Mouse (Mus musculus) spleen, adult 2 months (tissue): Measurements from ENCODE around the gene Nup155. TPM values are rescaled to one million over a fixed set of nuclear protein-coding genes. Genes with fewer than 3 reads are reported as not detected.
A peak's percentile ranks its signal among the peaks of the same experiment; 100 is the strongest.
"Not testable (repeated sequence)": the region's sequence is repeated elsewhere in the genome, so short reads cannot be mapped to it uniquely, and the experiment has no call there.

ENCODE experiments used
- DNase-seq, 2 experiments: peaks; one replicate each; pipeline versions ENCODE4 v3.0.0 to v3.0.0-alpha.2; 2012 to 2021; ENCODE audit warnings: low spot score in 2 of 2, low read depth in 1 of 2
- H3K27ac ChIP-seq: fragments of 200-500 bp; 2 replicates; pipeline ENCODE4 v1.5.1; 2012; ENCODE audit warnings: low read length, inconsistent platforms; ENCODE audit not compliant: insufficient read depth
- H3K27me3 ChIP-seq: fragments of 200-500 bp; 2 replicates; pipeline ENCODE4 v1.6.1; 2012; ENCODE audit warnings: mild to moderate bottlenecking, moderate library complexity, low read length, inconsistent platforms; ENCODE audit not compliant: control insufficient read depth, insufficient read depth
- H3K36me3 ChIP-seq: fragments of 200-500 bp; 2 replicates; pipeline ENCODE4 v1.6.1; 2012; ENCODE audit warnings: mild to moderate bottlenecking, low read length, inconsistent platforms; ENCODE audit not compliant: control insufficient read depth, insufficient read depth
- H3K4me1 ChIP-seq: fragments of 200-500 bp; 2 replicates; pipeline ENCODE4 v1.6.1; 2011; ENCODE audit warnings: inconsistent platforms; ENCODE audit not compliant: control insufficient read depth, insufficient read depth, insufficient read length
- H3K4me3 ChIP-seq: fragments of 200-500 bp; 2 replicates; pipeline ENCODE4 v1.5.1; 2011; ENCODE audit warnings: mild to moderate bottlenecking, inconsistent platforms; ENCODE audit not compliant: insufficient read depth, insufficient read length; ENCODE audit errors: extremely low read depth
- CTCF ChIP-seq: fragments of 200-500 bp; IDR thresholded peaks from 2 replicates; pipeline ENCODE4 v1.5.1; 2011; ENCODE audit warnings: mild to moderate bottlenecking, inconsistent platforms; ENCODE audit not compliant: insufficient read depth, insufficient read length, insufficient replicate concordance; ENCODE audit errors: extremely low read depth
- POLR2A ChIP-seq: fragments of 200-500 bp; IDR thresholded peaks from 2 replicates; pipeline ENCODE4 v1.6.1; 2011; ENCODE audit warnings: low read depth, low read length, inconsistent platforms
- WGBS: fragments of 180-500 bp; shearing (Covaris S2); methylation state at CpG from one replicate; pipeline ENCODE4 v1.1.7; 2018; 5-methylcytosine and 5-hydroxymethylcytosine counted together
- polyA plus RNA-seq: library from polyadenylated mRNA; depleted of rRNA; stranded (reverse); fragments of >200 nt; gene quantifications from 2 replicates; pipeline ENCODE4 v1.2.3, GENCODE M21; 2012; rRNA removed

The Nup155 gene
- 5.8 and 5.9 TPM in 2 replicates for polyA plus RNA-seq

DNA sequence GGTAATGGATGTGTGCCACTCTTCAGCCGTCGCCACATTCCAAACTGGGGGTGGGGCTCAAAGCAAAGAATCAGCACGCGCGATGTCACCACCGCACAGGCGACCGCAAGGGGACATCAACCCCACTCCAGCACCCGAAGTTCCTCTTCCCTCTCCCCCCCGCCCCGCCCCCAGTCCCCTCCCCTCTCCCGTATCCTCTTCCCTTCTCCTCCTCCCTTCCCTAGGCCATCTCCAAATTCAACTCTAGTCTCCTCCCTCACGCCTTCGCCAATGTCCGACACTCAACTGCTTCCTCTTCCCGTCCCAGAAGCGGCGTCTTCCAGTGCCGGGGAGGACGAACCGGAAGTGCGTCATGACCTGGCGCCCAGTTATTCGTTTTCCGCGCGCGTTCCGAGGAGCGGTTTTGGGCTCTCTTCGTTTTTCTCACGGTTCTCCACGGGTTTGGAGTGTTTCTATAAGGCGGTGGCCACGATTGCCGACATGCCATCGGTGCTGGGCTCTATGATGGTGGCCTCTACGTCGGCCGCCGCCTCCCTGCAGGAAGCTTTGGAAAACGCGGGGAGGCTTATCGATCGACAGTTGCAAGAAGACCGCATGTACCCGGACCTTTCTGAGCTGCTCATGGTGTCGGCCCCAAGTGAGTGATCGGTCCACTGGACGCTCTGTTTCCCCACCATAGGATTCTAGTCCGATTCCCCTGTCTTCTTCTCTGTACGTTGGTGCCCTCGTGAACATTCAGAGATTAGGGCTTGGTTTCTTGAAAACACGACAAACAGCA lies at the start of gene Nup155:
Gene Nup155 (plus strand): TSS at position 308 of the 778 bp plus-strand sequence.
- 1% methylated on average over 52 of the region's 54 CpGs for WGBS
- no peaks in the 10 kb centered on the region for H3K27me3 ChIP-seq
- H3K4me3 ChIP-seq = peak within 1 kb of the TSS; percentile 88
- TF ChIP-seq POLR2A = no peak; the same call in 1 of the 2 replicates
- TF ChIP-seq CTCF = no peak
- peaks cover 5% of the 10 kb centered on the region for H3K36me3 ChIP-seq
- DNase-seq = peak; percentile 82 to 84
- peak within 1 kb of the TSS; percentile 42; the same call in 1 of the 2 replicates for H3K27ac ChIP-seq
- H3K4me1 ChIP-seq = peaks cover 3% of the 10 kb centered on the region; the same call in 1 of the 2 replicates

- Histone ChIP-seq H3K4me1 (no peaks in the 10 kb centered on the region), H3K27ac (no peak overlapping the region), H3K36me3 (peaks cover 2% of the 10 kb centered on the region; the same call in 1 of the 2 replicates), H3K4me3 (no peak overlapping the region), H3K27me3 (no peaks in the 10 kb centered on the region)
- DNase-seq = no peak
- TF ChIP-seq CTCF = no peak
- 73% methylated on average over 6 of the region's 6 CpGs for WGBS
Observed at GRCm38 (mm10) chr15:8065221-8065620, 43.9 kb upstream of the Nup155 start.

DNA sequence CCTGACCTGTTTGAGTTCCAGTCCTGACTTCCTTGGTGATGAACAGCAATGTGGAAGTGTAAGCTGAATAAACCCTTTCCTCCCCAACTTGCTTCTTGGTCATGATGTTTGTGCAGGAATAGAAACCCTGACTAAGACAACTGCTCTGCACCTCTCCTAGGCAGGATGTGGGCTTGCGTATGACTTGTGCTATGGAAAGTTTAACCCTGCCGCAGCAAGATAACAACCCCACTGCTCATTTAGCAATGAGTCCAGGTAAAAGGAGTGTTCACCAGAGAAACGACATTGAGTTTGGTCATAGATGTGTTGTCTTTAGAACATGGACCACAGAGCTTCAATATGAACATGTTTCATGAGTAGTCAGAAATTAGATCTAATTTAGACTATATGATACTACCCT lies 35.9 kb upstream of the Nup155 start:
- 91% methylated on average over 3 of the region's 3 CpGs for WGBS
- H3K4me3 ChIP-seq, H3K36me3 ChIP-seq, H3K27me3 ChIP-seq, H3K27ac ChIP-seq, DNase-seq, H3K4me1 ChIP-seq: not testable (repeated sequence)

DNA sequence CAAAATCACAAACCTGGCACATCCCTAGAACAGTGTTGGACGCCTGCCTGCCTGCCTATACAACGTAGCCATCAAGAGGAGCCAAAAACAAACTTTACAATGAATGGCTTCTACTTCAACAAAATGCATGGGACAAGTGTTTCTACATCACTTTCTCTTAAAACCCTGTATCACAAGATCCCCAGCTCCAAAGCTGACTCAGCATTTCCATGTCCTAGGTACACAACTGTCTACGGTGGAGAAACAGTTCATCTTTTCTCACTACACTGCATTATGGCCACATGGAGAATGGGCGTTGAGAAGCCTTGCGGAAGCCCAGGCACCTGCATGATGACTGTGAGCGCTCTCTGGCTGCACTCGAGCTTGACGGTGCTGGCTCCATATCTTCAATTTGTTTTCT lies 26.9 kb upstream of the Nup155 start:
- WGBS = 94% methylated on average over 8 of the region's 8 CpGs
- TF ChIP-seq POLR2A = no peak
- TF ChIP-seq CTCF = no peak

GRCm38 (mm10) chr15:8087293-8087692 lies 21.8 kb upstream of the Nup155 start:
- no peak overlapping the region for H3K4me3 ChIP-seq
- 95% methylated on average over 4 of the region's 4 CpGs for WGBS
- no peak for TF ChIP-seq POLR2A
- no peak for TF ChIP-seq CTCF

More for the DNA sequence above, 26.9 kb upstream of the Nup155 start:
- no peak for DNase-seq
- no peaks in the 10 kb centered on the region for H3K27me3 ChIP-seq
- no peak overlapping the region for H3K27ac ChIP-seq
- H3K36me3 ChIP-seq = peaks cover 9% of the 10 kb centered on the region
- H3K4me1 ChIP-seq = no peaks in the 10 kb centered on the region
- no peak overlapping the region for H3K4me3 ChIP-seq

DNA sequence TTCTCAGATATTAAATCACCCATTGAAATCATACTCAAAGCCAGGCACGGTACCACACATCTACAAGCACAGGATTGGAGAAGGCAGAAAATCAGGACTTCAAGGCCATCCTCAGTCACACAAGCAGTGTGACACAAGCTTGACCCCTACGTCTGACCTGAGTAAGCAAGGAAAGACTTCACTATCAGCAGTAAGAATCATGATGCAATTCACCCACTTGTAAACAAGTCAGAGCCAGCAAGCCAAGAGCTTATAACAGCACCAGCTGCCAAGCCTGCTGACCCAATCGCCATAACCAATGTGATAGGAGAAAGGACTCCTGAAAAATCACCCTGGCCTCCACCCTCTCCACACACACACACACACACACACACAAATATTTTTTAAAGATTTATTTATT lies 20.4 kb upstream of the Nup155 start:
- TF ChIP-seq CTCF (no peak), POLR2A (no peak)
- H3K4me3 ChIP-seq = no peak overlapping the region
- no peak for DNase-seq
- no peak overlapping the region for H3K27ac ChIP-seq
- peaks cover 12% of the 10 kb centered on the region for H3K36me3 ChIP-seq
- 87% methylated on average over 3 of the region's 3 CpGs for WGBS
- H3K27me3 ChIP-seq = no peaks in the 10 kb centered on the region
- H3K4me1 ChIP-seq = no peaks in the 10 kb centered on the region

More at GRCm38 (mm10) chr15:8087293-8087692, 21.8 kb upstream of the Nup155 start:
- no peak for DNase-seq
- H3K27ac ChIP-seq = no peak overlapping the region
- H3K27me3 ChIP-seq = no peaks in the 10 kb centered on the region
- peaks cover 10% of the 10 kb centered on the region for H3K36me3 ChIP-seq
- H3K4me1 ChIP-seq = no peaks in the 10 kb centered on the region

DNA sequence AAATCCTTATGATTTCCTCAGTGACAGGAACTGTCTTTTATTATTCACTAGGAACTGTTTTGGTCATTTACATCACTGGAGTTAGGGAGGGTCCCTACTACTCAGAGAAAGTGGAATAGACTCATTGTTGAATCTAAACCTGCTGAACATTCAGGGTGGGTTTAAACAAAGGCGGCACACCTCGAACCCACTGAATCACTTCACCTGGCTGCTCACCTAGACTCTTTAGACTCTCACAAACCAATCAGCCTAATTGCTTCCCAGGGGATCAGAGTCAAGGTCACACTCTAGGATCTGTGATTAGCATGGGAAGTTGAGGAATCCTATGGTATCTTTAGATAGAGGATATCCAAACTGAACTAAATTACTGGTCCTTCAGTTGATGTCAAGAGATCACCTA lies 18.4 kb upstream of the Nup155 start:
- DNase-seq = no peak
- WGBS = 96% methylated on average over 2 of the region's 2 CpGs
- TF ChIP-seq CTCF (no peak), POLR2A (no peak)
- H3K36me3 ChIP-seq = peaks cover 12% of the 10 kb centered on the region
- no peaks in the 10 kb centered on the region for H3K4me1 ChIP-seq
- H3K27me3 ChIP-seq = no peaks in the 10 kb centered on the region
- H3K4me3 ChIP-seq = no peak overlapping the region
- no peak overlapping the region for H3K27ac ChIP-seq

DNA sequence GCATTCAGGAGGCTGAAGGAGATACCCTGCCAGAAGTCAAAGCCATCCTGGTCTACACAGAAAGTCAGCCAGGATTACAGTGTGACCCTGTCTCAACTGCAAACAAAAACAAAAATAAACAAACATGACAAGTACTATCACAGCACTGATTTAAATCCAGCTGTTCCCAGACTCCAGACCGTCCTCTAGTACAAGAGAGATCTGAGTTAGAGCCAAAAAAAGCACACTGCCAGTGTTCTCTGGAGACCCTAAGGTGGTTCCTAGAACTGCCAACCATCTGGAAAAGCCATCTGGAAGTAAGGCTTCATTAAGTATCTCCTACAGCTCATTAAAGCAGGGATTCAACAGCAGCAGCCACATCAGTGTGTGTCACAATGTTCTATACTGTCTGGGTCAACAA lies 16.4 kb upstream of the Nup155 start:
- not testable (repeated sequence) for H3K27me3 ChIP-seq, H3K4me1 ChIP-seq, DNase-seq, H3K27ac ChIP-seq, H3K4me3 ChIP-seq
- 97% methylated on average over 1 of the region's 1 CpGs for WGBS
- H3K36me3 ChIP-seq = peaks cover 12% of the 10 kb centered on the region
